Mouse (Mus musculus) cerebellum, adult 2 months (tissue): Measurements from ENCODE around the gene Gbe1.

ENCODE experiments used
- CTCF ChIP-seq: fragments of 200-500 bp; IDR thresholded peaks from 2 replicates; pipeline ENCODE4 v1.5.1; 2011; ENCODE audit warnings: low read depth, mild to moderate bottlenecking, control low read depth, low read length, moderate library complexity, borderline replicate concordance; ENCODE audit not compliant: insufficient read depth
- POLR2A ChIP-seq: fragments of 200-500 bp; IDR thresholded peaks from 2 replicates; pipeline ENCODE4 v1.6.1; 2011; ENCODE audit warnings: low read length, control low read depth, borderline replicate concordance; ENCODE audit not compliant: insufficient read depth

DNA sequence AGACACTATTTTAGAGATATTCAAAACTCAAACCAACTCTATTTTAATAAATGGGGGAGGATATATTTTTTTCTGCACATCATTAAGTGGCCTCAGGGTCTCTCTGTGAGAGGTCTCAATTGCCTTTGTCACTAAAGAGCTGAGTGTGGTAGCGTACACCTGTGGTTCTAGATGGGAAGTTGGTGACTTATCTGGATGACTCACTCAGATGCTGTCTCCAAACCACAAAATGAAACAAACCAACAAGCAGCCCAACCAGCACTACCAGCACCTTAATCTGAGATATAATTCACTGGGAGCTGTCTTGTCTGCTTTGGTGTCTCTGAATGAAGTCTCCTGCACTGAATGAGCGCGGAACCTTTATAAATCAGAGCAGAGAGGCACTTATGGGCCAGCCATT, 51.5 kb downstream of the Gbe1 start:
- TF ChIP-seq CTCF, result no peak
- no peak for TF ChIP-seq POLR2A
